Mouse (Mus musculus) CH12.LX (cell line): ENCODE results near the gene Med19.
A peak's percentile ranks its signal among the peaks of the same experiment; 100 is the strongest.

Experiments
- CHD2 ChIP-seq: IDR thresholded peaks from 2 replicates; pipeline ENCODE4 v1.6.1; 2011; ENCODE audit warnings: low read length, improper control_type of control experiment
- CTCF ChIP-seq, 2 experiments: IDR thresholded peaks in 1 of 2; conservative IDR thresholded peaks in 1 of 2; 2 replicates each; pipeline ENCODE4 v1.5.1; 2011 to 2012; ENCODE audit warnings: low read depth in 2 of 2, low read length in 2 of 2, improper control_type of control experiment in 1 of 2, inconsistent platforms in 1 of 2, mild to moderate bottlenecking in 1 of 2, moderate library complexity in 1 of 2
- EP300 ChIP-seq: IDR thresholded peaks from 2 replicates; pipeline ENCODE4 v1.6.1; 2011; ENCODE audit warnings: low read length, improper control_type of control experiment
- IRF4 ChIP-seq: IDR thresholded peaks from 2 replicates; pipeline ENCODE4 v1.6.1; 2014; ENCODE audit warnings: low read depth, mild to moderate bottlenecking, inconsistent platforms, low read length, improper control_type of control experiment
- MAX ChIP-seq: IDR thresholded peaks from 2 replicates; pipeline ENCODE4 v1.6.1; 2011; ENCODE audit warnings: low read length, improper control_type of control experiment
- MXI1 ChIP-seq: IDR thresholded peaks from 2 replicates; pipeline ENCODE4 v1.6.1; 2011; ENCODE audit warnings: mild to moderate bottlenecking, low read depth, low read length, improper control_type of control experiment
- NRF1 ChIP-seq: IDR thresholded peaks from 2 replicates; pipeline ENCODE4 v1.6.1; 2014; ENCODE audit warnings: low read depth, mild to moderate bottlenecking, inconsistent platforms, low read length, improper control_type of control experiment, moderate library complexity
- POLR2A ChIP-seq: IDR thresholded peaks from 2 replicates; pipeline ENCODE4 v1.6.1; 2011; ENCODE audit warnings: low read depth, mild to moderate bottlenecking, improper control_type of control experiment, low read length
- POLR2AphosphoS2 ChIP-seq: IDR thresholded peaks from 2 replicates; pipeline ENCODE4 v1.6.1; 2011; ENCODE audit warnings: low read depth, low read length, improper control_type of control experiment
- RAD21 ChIP-seq: IDR thresholded peaks from 2 replicates; pipeline ENCODE4 v1.6.1; 2011; ENCODE audit warnings: low read depth, mild to moderate bottlenecking, low read length, improper control_type of control experiment, moderate library complexity
- RCOR1 ChIP-seq: conservative IDR thresholded peaks from 2 replicates; pipeline ENCODE4 v1.6.1; 2012; ENCODE audit warnings: low read depth, mild to moderate bottlenecking, inconsistent platforms, low read length, improper control_type of control experiment
- SIN3A ChIP-seq: IDR thresholded peaks from 2 replicates; pipeline ENCODE4 v1.6.1; 2012; ENCODE audit warnings: low read length, improper control_type of control experiment, inconsistent platforms
- ZMIZ1 ChIP-seq: IDR thresholded peaks from 2 replicates; pipeline ENCODE4 v1.6.1; 2012; ENCODE audit warnings: low read depth, mild to moderate bottlenecking, inconsistent platforms, low read length, improper control_type of control experiment

DNA sequence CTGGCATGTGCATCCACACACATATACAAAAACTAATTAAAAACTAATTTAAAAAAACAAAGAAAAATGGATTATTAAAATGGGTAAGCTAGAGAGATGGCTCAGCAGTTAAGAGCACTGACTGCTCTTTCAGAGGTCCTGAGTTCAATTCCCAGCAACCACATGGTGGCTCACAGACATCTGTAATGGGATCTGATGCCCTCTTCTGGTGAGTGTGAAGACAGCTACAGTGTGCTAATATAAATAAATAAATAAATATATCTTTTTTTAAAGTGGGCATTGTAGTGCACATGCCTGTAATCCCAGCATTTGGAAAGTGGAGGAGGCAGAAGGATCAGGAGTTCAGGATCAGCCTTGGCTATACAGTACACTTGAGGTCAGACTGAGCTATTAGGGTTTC lies 24.8 kb upstream of the Med19 start:
- no peak for TF ChIP-seq MXI1
- peak in 1 of 2 experiments; percentile 51; a peak in 2 of 4 replicates for TF ChIP-seq CTCF (conservative IDR thresholded peaks at IDR 0.05 in 1 of 2, IDR thresholded peaks at IDR 0.05 in 1 of 2; ENCODE audit: low read depth in 2 of 2, low read length in 2 of 2)
- no peak for TF ChIP-seq POLR2AphosphoS2
- no peak for TF ChIP-seq POLR2A
- no peak for TF ChIP-seq EP300
- TF ChIP-seq ZMIZ1, result no peak
- TF ChIP-seq RCOR1, result no peak
- TF ChIP-seq CHD2, result no peak
- TF ChIP-seq NRF1, result no peak
- no peak for TF ChIP-seq IRF4
- TF ChIP-seq SIN3A, result no peak
- TF ChIP-seq RAD21, result peak; percentile 1; the same call in 1 of the 2 replicates
- TF ChIP-seq MAX, result no peak
